Mouse (Mus musculus) spleen, embryonic (tissue): ENCODE results near the gene Mut.

Source experiments
- CTCF ChIA-PET: fragments of 350-600 bp; sonication (Branson Sonifier 250); formaldehyde crosslinking; loops from one replicate; lab custom pipeline; 2022; lab: Charles Lee

Gene Mut

DNA sequence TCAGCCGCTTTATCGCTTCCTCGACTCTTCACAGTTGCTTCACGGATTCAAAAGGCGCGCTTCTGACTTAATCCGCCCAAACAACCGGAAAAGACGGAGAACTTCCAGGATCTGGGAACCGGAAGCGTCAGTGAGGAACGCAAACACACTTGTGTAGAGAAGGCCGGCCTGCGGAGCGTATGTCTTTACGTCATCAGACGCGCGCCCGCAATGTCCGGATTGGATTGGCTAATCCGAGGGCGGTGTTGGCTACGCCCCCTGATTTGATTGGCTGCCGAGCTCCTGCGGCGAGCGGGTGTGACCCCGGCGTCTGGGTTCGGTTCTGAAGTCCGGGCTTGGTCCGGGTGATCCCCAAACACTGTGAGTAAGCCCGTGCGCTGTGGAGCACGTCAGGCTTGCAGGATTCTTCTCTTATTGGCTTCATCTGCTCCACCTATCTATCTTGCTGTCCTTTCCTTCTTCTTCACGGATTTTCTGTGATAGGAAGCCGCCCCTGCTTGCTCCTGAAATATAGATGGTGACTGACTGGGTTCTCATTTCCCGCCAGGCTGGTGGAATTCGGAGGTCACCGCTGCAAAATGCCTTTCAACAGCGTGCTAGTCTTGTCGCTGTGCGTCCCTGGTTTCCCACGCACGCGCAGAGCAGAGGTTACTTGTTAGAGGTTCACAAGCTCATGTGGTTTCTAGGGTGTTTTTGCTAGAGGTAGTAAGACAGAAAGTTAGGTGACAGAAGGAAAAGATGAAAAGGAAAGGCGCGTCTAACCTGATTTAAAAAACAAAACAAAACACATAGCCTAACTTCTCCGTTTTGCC is at the start of gene Mut, which contains the start of gene Cenpq:
Gene Mut (plus strand): TSS at position 266 of the 812 bp plus-strand sequence.
Gene Cenpq (minus strand): TSS at position 628 of the 812 bp plus-strand sequence.
- CTCF ChIA-PET = interaction anchor here (0.7 kb wide), 1 partner anchor 17 kb away, joined by 4 read pairs; no protein-coding TSS in a partner anchor

GRCm38 (mm10) chr17:40885155-40885554 is 49.3 kb upstream of the Mut start:
- CTCF ChIA-PET = no interaction called here

DNA sequence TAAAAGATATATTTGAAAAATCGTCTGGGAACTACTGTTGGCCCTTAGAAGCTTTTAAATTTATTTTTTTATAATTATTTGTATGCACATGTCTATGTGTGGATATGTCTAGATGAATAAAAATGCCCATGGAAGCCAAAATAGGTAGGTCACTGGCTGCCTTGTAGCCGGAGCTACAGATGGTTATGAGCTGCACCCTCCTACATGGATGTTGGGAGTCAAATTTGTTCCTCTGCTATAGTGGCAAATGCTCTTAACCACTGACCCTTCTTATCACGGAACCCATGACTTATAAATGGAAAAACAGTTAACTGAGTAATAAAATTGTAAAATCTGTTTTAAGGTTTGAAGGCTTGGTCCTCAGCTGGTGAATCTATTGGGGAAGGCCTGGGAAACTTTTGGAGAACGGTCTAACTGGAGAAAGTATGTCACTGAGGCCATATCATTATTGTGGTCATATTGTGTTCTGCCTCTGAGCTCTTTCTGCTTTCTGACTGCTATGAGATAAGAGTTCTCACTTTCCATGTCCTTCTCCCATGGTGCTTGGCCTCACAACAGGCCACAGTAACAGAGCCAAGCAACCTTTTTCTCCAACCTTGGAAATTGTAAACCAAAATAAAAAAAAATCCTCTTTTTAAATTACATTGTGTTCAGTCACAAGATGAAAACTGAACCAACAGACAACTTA is 46.5 kb upstream of the Mut start:
- CTCF ChIA-PET = no interaction called here

DNA sequence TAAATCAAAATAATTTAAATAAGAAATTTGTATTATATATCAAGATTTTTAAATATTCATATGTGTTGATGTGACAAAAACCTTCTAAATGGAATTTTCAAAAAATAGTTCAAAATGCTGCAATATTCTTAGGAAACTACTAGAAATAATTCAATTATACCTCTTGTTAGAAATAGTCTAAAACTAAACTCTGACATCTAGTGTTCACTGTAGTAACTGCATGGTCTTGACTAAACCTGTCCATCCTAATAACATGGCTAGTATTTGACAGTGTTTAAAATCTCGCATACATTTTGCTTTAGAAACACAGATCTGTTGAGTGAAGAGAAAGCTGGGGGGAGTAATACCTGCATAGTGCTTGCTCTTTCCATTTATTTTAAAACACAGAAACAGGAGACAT is 37.6 kb upstream of the Mut start:
- CTCF ChIA-PET = no interaction called here

GRCm38 (mm10) chr17:40899783-40900363 is 34.6 kb upstream of the Mut start:
- CTCF ChIA-PET = no interaction called here

- CTCF ChIA-PET = no interaction called here
Measured at GRCm38 (mm10) chr17:40903345-40903744, 31.1 kb upstream of the Mut start.

- CTCF ChIA-PET = no interaction called here
Measured at GRCm38 (mm10) chr17:40904056-40904597, 30.4 kb upstream of the Mut start.

DNA sequence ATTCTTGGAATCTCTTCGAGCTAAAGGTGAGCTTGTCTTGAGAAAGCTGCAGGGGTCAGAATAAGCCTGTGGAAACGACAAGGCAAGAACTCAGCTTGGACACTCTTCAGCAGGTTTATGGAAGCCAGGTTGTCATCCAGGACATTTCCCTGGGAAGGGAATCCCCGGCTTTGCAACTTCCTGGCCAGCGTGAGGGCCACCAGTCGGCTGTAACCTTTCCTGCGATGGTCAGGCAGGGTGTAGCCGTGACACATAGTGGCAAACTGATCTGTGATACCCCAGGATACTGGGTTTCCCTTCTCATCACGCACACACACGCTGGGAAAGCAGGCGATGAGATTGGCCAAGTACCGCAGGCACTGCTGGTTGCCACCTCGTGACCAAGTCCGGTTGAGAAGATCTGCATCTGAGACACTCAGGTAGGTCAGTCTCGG is 29.7 kb upstream of the Mut start:
- CTCF ChIA-PET = no interaction called here

DNA sequence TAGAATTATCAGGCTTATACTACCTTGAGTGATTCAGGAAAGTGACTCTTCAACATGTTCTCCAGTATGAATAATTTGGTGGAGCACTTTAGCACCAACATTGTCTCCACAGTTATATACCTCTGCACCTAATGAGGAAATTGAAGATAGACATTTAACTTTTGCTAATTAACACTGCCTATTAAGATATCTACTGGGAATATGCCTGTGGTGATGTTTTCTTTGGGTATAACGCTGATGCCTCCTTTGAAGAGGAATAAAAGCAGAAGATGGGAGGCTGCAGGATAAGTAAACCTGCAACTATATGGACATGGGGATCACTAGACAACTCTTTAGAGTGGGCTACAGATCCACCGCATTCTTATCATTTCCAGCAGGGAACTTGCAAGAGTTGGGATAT is 20.2 kb upstream of the Mut start, which contains the start of gene Glyatl3:
Gene Glyatl3 (minus strand): TSS at position 101 of the 400 bp plus-strand sequence.
- CTCF ChIA-PET = no interaction called here

DNA sequence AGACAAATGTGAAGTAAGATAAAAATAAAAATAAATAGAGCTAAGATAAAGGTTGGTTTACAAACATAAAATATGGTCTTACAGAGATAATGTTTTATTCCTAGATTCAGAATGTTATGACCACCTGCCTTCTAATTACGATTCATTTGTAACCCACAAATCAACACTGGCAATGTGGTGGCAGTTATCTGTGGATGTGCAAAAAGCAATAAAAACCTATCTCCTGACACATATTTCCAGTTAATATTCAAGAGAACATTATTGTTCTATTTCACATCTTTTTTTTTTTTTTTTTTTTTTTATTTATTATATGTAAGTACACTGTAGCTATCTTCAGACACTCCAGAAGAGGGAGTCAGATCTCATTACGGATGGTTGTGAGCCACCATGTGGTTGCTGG is 19.0 kb upstream of the Mut start:
- CTCF ChIA-PET = interaction anchor here (0.6 kb wide), 1 partner anchor 528 kb away, joined by 3 read pairs; no protein-coding TSS in a partner anchor

- CTCF ChIA-PET = interaction anchor here (0.7 kb wide), 1 partner anchor 17 kb away, joined by 4 read pairs; no protein-coding TSS in a partner anchor
Measured at GRCm38 (mm10) chr17:40933985-40934384, 500 bp upstream of the Mut start.

DNA sequence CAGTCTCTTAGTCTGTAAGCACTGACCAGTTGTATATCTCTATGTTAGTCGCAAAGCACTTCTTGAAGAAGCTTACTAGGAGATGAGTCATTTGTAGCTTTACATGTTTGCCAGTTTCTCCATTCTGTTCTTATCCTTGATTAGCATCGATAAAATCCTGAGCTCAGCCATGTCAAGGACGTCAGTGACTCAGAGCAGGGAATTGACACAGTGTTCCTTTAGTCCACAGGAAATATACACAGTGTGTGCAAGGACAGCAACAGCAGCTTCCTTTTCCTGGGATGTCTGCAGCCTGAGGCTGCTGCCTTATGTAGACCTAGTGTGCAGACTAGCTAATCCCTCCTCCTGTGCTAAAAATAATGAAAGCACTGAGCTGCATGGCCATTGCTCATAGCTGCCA is 14.0 kb downstream of the Mut start:
- CTCF ChIA-PET = no interaction called here

GRCm38 (mm10) chr17:40977914-40978313 is 43.4 kb downstream of the Mut start:
- CTCF ChIA-PET = interaction anchor here (0.7 kb wide), 1 partner anchor 1579 kb away, joined by 5 read pairs; no protein-coding TSS in a partner anchor

DNA sequence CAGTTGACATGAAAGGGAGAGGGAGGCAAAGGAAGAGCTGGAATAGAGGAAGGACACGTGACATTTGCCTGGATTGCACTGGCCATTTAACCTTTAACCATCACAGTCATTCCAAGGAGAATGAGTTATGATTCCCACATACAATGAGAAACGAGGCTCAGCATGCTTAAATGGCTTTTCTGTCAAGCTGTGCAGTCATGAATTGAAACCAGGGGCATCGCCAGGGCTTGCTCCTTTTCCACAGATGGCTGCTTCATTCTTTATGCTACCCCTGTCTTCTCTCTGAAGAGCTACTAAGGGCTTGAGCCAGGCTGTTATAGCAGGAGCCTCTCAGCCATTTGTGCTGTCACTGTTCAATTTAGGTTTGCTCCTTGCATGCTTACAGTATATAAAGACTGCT is 57.6 kb downstream of the Mut start:
- CTCF ChIA-PET = no interaction called here
